Mouse (Mus musculus) left cerebral cortex, adult 2 months (tissue): Measurements from ENCODE around the gene Senp1. TPM values are rescaled to one million over a fixed set of nuclear protein-coding genes. Genes with fewer than 3 reads are reported as not detected.

Experiments
- DNase-seq, 2 experiments: peaks; one replicate each; pipeline ENCODE4 v3.0.0; 2021 to 2022; ENCODE audit warnings: low spot score in 2 of 2, mixed read lengths in 1 of 2; ENCODE audit errors: extremely low spot score in 1 of 2
- H3K27ac ChIP-seq: fragments of 200-600 bp; 2 replicates; pipeline ENCODE4 v1.8.1; 2022
- H3K4me3 ChIP-seq: fragments of 200-600 bp; 2 replicates; pipeline ENCODE4 v1.8.1; 2022
- CTCF ChIP-seq: fragments of 200-600 bp; IDR thresholded peaks from 2 replicates; pipeline ENCODE4 v1.8.1; 2022; ENCODE audit warnings: antibody characterized with exemption, mild to moderate bottlenecking, moderate library complexity
- intact Hi-C: fragments of 180-260 bp; cut with DNase I; formaldehyde crosslinking; loops from one replicate; pipeline ENCODE4 v1.15.1; 2025
- total RNA-seq, 2 experiments: library from RNA; stranded (reverse); gene quantifications; 2 replicates each; pipeline ENCODE4 v1.2.3; 2021

Gene Senp1
- total RNA-seq, 2 experiments from 2014 or later, result 13.6 to 15.6 TPM

DNA sequence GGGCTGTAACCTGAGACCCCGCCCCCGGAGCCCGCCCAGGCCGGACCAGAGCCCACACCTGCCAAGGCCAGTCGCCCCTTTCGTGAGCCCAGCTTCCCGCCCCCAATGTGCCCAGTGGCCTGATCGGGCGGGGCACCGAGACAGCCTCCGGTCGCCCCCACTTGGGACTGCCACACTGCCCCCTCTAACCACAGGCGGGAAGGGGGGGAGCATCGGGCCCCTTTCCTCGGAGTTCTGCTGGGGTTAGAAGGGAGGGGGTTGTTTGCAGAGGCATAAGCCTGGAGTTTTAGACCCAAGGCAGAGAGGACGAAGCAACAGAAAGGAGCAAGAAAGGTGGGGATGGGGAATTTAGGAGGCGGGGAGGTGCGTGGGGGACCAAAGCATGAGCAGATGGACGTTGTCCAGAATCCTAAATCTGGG is 88.8 kb downstream of the Senp1 start:
- intact Hi-C loops, result no loop called here
- TF ChIP-seq CTCF, result no peak
- Histone ChIP-seq H3K27ac (no peak overlapping the region), H3K4me3 (no peak overlapping the region; the same call in 1 of the 2 replicates)
- DNase-seq, result no peak

DNA sequence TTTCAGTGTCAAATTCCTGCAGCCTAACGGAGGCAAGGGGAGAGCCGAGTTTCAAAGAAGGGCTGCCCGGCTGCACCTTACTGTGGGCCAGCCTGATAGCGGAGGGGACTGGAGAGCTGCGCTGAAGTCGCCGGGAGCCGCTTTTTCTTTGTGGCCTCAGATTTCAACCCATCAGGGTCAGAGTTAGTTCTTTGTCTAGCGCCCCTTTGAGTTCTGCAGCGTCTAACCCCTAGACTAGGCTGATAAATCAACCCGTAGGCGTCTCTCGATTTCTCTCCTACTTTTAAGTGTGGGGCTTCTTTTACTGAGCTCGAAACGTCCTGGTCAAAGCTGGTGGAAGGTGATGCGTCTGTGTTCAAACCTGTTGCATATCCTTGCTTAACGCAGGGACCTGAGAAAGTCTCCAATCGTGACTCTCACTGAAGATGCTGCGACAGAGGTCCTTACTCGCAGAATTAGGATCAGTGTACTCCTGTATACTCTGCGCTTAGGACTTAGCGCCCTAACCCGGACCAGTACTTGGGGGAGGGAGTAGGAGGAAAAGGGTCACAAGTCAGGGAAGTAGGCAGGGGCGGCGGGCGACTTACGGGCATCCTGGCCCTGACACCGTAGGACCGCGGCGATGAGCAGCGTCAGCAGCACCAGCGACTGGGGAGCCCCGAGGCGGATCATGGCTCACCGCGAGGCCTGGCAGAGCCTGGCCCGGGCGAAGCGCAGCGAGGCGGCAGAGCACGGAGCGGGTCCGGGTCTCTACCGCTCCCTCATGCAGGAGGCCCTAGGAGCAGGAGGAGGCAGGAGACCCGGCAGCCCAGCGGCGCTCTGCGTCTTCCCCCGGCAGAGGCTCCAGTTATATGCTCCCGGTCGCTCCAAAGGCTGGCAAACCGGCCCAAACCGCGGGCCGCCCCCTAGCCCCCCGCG is 89.5 kb downstream of the Senp1 start, which contains the start of gene Col2a1:
Gene Col2a1 (minus strand): TSS at position 874 of the 918 bp plus-strand sequence.
- Histone ChIP-seq H3K27ac (no peak within 1 kb of the TSS), H3K4me3 (peak within 1 kb of the TSS; percentile 7; the same call in 1 of the 2 replicates)
- intact Hi-C loops, result no loop called here
- no peak for TF ChIP-seq CTCF
- DNase-seq, result no peak

DNA sequence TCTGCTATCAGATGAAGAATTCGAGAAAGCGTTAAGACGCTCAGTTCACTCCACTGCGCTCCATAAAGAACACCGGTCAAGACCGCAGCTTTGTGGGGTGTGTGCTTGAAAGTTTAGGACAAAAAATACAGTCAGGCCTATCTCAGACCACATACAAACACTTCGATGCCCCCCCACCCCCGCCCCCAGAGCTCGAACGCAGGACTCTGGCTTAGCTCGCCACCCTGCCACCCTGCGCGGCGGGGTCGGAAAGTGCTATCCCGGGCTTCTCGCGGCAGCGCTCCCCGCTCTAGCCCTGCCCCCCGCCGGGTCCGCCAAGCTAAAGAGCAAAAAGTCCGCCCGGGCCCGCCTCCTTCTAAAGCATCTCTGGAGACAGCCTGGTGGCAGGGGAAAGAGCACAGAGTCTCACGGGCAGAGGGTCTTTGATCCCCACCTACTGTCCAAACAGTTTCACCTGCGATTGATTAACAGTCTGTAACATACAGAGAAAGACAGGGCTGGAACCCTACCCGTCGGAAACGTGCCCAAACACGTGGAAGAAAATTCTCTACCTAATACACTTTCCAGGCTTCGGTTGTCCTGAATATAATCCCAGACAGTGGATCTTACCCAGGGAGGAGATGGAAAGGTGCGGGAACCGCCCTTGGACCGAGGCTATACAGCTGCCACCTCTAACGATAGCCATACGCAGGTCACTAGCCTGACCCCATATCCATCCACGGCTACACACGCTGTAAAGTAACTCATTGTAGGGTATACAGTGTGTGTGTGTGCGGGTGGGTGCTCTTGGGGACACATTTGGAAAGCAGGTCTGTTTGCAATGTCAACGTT is 90.3 kb downstream of the Senp1 start:
- H3K27ac ChIP-seq, result no peak overlapping the region
- intact Hi-C loops, result no loop called here
- DNase-seq, result no peak
- no peak for TF ChIP-seq CTCF
- H3K4me3 ChIP-seq, result no peak overlapping the region

DNA sequence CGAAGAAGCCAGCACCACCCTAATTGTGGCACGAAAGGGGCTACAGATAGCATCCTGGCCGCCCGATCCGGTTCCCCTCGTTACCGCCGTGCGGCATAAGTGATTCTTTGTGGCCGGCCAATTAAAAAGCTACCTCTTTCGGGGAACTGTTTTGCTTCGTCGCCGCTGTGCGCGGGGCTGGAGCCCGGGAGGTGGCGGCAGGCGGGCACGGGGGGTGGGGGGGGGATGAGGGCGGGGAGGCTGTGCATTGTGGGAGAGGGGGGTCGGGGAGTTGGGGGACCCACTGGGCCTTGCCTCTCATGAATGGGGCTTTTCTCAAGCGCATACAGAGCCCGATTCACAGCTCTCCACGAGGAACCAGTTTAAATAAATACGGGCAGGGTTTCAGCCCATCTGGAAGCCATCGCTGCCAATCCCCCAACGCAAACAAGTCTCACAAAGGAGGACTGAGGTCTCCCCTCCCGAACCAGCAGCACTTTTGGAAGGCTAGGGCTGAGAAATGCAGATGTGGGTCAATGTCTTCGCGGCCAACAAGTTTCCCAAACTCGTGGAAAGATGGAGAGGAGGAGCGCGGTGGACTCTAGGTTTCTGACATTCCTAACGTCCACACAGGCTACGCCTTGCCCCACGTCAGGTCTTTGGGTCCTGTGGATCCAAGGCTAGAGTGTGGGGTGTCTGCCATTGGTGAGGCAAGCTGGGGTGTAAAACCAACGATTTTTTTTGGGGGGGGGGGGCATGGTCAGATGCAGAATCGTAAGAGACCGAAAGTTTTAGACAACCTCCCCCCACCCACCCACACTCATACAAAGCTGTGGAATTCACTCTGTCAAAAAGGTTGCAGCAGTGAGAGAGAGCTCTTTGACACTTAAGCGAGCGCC is 91.2 kb downstream of the Senp1 start:
- no peak for DNase-seq
- intact Hi-C loops, result no loop called here
- H3K27ac ChIP-seq, result no peak overlapping the region
- TF ChIP-seq CTCF, result no peak
- H3K4me3 ChIP-seq, result peak overlapping the region; percentile 24; the same call in 1 of the 2 replicates

DNA sequence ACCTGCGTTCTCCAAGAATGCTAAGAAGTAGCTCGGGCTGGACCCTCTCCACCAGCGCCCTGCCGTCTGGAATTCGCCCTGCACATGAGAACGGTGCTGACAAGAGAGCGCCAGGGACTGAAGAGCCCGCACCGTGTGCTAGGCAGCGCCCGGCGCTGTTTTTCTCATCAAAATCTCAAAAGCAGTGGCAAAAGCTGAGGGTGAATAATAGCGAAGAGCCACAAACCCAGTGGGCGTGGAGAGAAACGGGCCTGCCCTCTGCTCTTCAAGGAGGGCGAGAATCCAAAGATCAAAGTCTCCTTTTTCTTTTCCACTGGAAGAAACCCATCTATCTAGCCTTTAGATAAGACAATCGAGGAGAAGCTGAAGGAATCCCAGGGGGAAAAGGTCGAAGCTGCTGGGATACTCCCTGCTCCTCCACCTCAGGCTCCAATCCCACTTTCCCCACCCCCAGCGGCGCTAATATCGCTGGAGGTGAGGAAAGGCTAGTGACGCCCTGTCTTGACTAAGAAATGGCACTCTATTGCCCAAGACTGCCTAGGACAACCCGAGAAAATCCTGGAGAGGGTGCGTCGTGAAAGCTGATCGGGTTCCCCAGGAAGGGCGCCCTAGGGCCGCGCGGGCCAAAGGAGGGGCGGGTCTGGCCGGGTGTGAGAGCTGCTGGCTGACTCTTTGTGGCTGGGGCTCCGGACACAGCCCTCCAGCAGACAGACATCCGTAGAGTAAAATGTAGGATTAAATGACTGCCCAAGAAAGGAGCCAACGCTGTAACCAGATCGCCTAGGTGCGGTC is 92.0 kb downstream of the Senp1 start:
- TF ChIP-seq CTCF, result no peak
- no peak overlapping the region for H3K27ac ChIP-seq
- intact Hi-C loops, result no loop called here
- DNase-seq, result no peak
- peak overlapping the region; percentile 24; the same call in 1 of the 2 replicates for H3K4me3 ChIP-seq

DNA sequence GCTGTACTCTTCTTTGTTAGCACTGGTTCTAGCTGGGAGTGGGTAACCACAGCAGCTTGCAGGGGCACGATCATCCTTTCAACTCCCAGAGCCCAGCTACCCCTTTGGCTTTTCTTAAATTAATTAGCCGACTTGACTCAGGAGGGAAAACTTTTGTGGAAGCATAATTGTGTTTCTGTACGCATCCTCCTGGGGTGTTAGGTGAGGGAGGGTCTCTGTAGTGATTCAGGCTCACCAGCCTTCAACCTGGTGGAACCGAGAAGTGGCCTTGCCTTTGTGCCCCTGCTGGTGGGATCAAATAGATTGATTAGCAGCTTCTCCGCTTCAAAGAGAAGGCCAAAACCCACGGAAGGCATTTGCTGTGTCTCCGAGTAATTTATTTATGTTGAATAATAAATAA is 93.6 kb downstream of the Senp1 start:
- H3K4me3 ChIP-seq, result no peak overlapping the region
- intact Hi-C loops, result no loop called here
- no peak for DNase-seq
- H3K27ac ChIP-seq, result no peak overlapping the region
- TF ChIP-seq CTCF, result no peak

DNA sequence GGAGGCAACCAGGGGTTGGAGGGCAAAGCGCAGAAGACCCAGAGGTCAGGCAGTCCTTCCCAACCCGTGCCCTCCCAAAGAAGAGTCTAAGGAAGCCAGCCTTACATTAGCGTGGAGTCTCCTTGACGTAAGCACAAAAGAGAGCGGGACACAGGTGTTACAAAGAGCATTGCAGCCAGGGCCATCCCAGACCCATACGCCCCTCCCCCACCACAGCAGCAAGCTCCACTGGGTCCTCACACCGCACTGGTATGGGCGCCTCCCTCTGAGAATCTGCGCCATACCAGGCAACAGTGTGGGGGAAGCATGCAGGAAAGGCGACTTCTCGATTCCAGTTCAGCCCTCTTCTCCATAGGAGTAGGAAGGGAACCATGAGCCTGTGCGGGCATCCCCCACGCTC is 94.0 kb downstream of the Senp1 start:
- Histone ChIP-seq H3K4me3 (no peak overlapping the region), H3K27ac (no peak overlapping the region)
- intact Hi-C loops, result no loop called here
- no peak for TF ChIP-seq CTCF
- no peak for DNase-seq

DNA sequence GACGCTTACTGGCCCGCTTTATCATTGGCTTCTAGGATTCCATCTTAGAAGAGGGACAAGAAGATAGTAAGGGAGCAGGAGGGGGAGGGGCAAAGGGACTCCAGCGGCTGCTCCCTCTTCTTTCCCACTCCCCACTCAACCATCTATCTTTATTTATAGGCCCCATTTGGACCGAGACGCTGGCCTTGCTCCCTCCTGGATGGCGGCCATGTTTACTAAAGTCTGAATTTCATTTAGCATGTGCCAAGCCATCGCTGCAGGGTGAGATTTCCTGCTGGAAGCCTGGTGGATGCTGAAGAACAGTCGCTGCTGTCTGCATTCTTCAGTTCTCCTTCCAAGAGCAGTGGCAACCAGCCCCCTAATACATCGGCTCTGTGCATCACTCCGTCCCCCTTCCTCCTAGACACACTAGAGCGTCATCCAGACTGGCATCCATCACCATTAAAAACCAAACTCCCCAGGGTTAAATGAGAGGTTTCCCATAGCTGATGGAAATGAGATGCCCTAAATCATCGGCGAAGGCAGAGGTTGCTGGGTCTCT is 96.8 kb downstream of the Senp1 start:
- Histone ChIP-seq H3K4me3 (no peak overlapping the region), H3K27ac (no peak overlapping the region)
- no peak for TF ChIP-seq CTCF
- intact Hi-C loops, result no loop called here
- DNase-seq, result peak in 1 of 2 experiments; percentile 17

DNA sequence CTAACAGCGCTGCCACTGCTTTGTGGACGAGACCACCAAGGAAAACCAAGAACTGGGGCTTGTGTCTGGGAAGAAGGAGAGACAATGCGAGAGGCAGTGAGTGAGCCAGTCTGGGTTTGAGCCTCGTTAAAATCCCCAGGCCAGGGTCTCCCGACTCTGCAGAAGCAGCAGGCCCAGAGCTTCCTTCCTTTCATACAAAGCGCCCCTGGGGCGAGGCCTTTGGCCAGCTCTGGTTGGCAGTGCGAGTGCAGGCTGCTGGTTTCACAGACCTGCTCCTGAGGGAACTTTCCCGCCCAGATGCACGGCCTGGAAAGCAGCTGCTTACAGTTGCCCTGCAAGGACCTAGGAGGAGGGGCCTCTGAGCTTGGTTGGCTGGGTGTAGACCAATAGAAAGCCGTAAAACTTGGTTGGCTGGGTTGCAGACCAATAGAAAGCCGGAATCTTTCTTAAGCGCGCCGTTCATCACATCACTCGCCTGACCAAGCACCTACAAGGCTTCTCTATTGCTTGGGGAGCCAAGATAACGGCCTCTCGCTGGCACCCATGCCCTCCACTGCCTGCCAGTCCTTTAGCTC is 100.7 kb downstream of the Senp1 start:
- peak; percentile 51 to 77 for DNase-seq
- intact Hi-C loops, result no loop called here
- Histone ChIP-seq H3K4me3 (peak overlapping the region; percentile 26; the same call in 1 of the 2 replicates), H3K27ac (no peak overlapping the region)
- TF ChIP-seq CTCF, result no peak
